Mouse (Mus musculus) forebrain, embryonic 13.5 days (tissue): ENCODE measurements around the gene Defb9. TPM values are rescaled to one million over a fixed set of nuclear protein-coding genes. Genes with fewer than 3 reads are reported as not detected.
"Not testable (repeated sequence)": the region's sequence is repeated elsewhere in the genome, so short reads cannot be mapped to it uniquely, and the experiment has no call there.

Source experiments
- ATAC-seq: fragments of 200-750 bp; cut with Nextera tagmentation; 2 replicates; pipeline ENCODE4 v1.8.0; 2017
- H3K27ac ChIP-seq: fragments of 300-500 bp; sonication (generic); 2 replicates; pipeline ENCODE4 v1.5.1; 2015; ENCODE audit warnings: inconsistent platforms, mild to moderate bottlenecking, moderate library complexity
- H3K27me3 ChIP-seq: fragments of 300-500 bp; sonication (generic); 2 replicates; pipeline ENCODE4 v1.6.1; 2015; ENCODE audit warnings: mild to moderate bottlenecking, inconsistent platforms
- H3K36me3 ChIP-seq: fragments of 300-500 bp; sonication (generic); 2 replicates; pipeline ENCODE4 v1.6.1; 2015; ENCODE audit warnings: mild to moderate bottlenecking, inconsistent platforms; ENCODE audit not compliant: poor library complexity, severe bottlenecking
- H3K4me1 ChIP-seq: fragments of 300-500 bp; sonication (generic); 2 replicates; pipeline ENCODE4 v1.6.1; 2015; ENCODE audit warnings: inconsistent platforms
- H3K4me2 ChIP-seq: fragments of 300-500 bp; sonication (generic); 2 replicates; pipeline ENCODE4 v1.6.1; 2015; ENCODE audit warnings: inconsistent platforms, mild to moderate bottlenecking, moderate library complexity
- H3K4me3 ChIP-seq: fragments of 300-500 bp; sonication (generic); 2 replicates; pipeline ENCODE4 v1.5.1; 2015; ENCODE audit warnings: mild to moderate bottlenecking, inconsistent platforms
- H3K9ac ChIP-seq: fragments of 300-500 bp; sonication (generic); 2 replicates; pipeline ENCODE4 v1.6.1; 2015; ENCODE audit warnings: mild to moderate bottlenecking, inconsistent platforms
- H3K9me3 ChIP-seq: fragments of 300-500 bp; sonication (generic); replicated peaks from 2 replicates; pipeline ENCODE4 v1.6.1; 2016; ENCODE audit warnings: inconsistent platforms
- WGBS: fragments of 180-500 bp; shearing (Covaris S2); methylation state at CpG from one replicate; pipeline ENCODE4 v1.1.7; 2015; 5-methylcytosine and 5-hydroxymethylcytosine counted together
- polyA plus RNA-seq: library from polyadenylated mRNA; unstranded; fragments of >200 nt; fragmentation: Nextera tagmentation; extraction: Ambion mirVana; gene quantifications from 2 replicates; pipeline ENCODE4 v1.2.1, GENCODE M21; 2015

The Defb9 gene
- polyA plus RNA-seq: not detected in 2 replicates

DNA sequence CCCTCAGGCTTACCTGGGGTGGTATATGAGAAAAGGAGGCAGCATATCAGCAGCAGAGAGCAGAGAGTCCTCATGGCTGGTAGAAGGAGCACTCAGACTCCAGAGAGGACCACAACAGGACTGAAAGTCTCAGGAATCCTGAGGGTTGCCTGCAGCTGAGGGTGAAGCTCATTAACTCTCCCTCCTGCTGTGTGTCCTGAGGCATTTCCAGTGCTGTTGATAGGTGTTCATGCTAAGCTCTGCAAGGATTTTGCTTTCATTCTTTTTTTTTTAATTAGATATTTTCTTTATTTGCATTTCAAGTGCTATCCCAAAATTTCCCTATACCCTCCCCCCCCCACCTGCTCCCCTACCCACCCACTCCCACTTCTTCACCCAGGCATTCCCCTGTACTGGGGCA is at the start of gene Defb9:
TSS of gene Defb9 (minus strand) at position 101 of the 400 bp plus-strand sequence.
- not testable (repeated sequence) for ATAC-seq, H3K4me2 ChIP-seq, H3K4me1 ChIP-seq, H3K36me3 ChIP-seq, H3K4me3 ChIP-seq, H3K27me3 ChIP-seq, H3K9me3 ChIP-seq, H3K27ac ChIP-seq, H3K9ac ChIP-seq

- no peak for ATAC-seq
Measured at GRCm38 (mm10) chr8:21932610-21933009, 47.4 kb upstream of the Defb9 start, which contains the start of gene Defb15. TSS of gene Defb15 (minus strand) at chr8:21932710.

DNA sequence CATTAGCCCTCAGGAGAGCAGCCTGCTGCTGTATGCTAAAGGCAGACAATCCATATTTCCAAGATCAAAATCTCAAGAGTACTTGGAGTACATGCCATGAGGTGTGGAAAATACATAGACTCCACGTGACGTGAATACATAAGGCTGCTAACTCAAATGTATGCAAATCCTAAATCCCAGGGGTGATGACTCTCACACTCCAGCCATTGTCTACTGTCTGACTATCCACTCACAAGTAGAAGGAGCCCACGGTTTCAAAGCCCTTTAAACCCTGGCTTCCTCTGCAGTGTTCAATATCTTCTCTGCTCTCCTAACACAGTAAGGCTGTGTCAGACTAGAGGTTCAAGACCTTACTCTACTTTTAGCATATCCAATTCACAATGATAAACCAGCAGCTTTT is 45.5 kb upstream of the Defb9 start:
- H3K4me1 ChIP-seq, H3K27me3 ChIP-seq, H3K4me2 ChIP-seq, ATAC-seq, H3K4me3 ChIP-seq, H3K9me3 ChIP-seq, H3K36me3 ChIP-seq, H3K9ac ChIP-seq, H3K27ac ChIP-seq: not testable (repeated sequence)
- WGBS: 76% methylated on average over 3 of the region's 3 CpGs

More at GRCm38 (mm10) chr8:21932610-21933009, 47.4 kb upstream of the Defb9 start, which contains the start of gene Defb15:
- H3K9ac ChIP-seq: no peak within 1 kb of the TSS
- no peaks in the 10 kb centered on the region for H3K4me1 ChIP-seq
- H3K36me3 ChIP-seq: no peaks in the 10 kb centered on the region
- H3K4me3 ChIP-seq: no peak within 1 kb of the TSS
- no peaks in the 10 kb centered on the region for H3K27me3 ChIP-seq
- H3K9me3 ChIP-seq: no peaks in the 10 kb centered on the region
- no peak within 1 kb of the TSS for H3K27ac ChIP-seq
- WGBS: 94% methylated on average over 6 of the region's 6 CpGs
- no peak within 1 kb of the TSS for H3K4me2 ChIP-seq

DNA sequence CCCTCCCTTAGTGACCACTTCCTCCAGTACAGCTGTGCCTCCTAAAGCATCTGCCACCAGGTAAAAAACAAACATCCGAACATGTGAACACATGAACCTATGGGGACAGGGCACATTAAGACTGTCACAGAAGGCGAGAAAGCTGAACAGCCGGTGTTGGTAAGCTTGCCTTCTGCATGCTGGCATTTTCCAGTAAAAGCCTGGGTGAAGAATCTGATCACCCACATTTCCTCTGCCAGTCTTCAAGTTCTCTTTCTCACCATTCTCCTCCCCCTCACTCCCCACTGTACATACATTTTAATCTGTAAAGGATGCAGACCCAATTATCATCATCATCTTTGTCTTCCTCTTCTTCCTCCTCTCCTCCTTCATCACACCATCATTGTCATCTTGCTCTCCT is 30.4 kb upstream of the Defb9 start:
- Histone ChIP-seq H3K4me1 (no peaks in the 10 kb centered on the region), H3K9me3 (no peaks in the 10 kb centered on the region; the same call in 1 of the 2 replicates), H3K27me3 (no peaks in the 10 kb centered on the region), H3K9ac (no peak overlapping the region), H3K27ac (no peak overlapping the region), H3K36me3 (no peaks in the 10 kb centered on the region), H3K4me3 (no peak overlapping the region), H3K4me2 (no peak overlapping the region)
- no peak for ATAC-seq
- 92% methylated on average over 3 of the region's 3 CpGs for WGBS

- H3K4me3 ChIP-seq: no peak overlapping the region
- no peaks in the 10 kb centered on the region for H3K9me3 ChIP-seq
- H3K4me2 ChIP-seq: no peak overlapping the region
- H3K4me1 ChIP-seq: no peaks in the 10 kb centered on the region
- ATAC-seq: no peak
- no peaks in the 10 kb centered on the region for H3K36me3 ChIP-seq
- no peak overlapping the region for H3K27ac ChIP-seq
- no peak overlapping the region for H3K9ac ChIP-seq
- H3K27me3 ChIP-seq: no peaks in the 10 kb centered on the region
- 14% methylated on average over 2 of the region's 2 CpGs for WGBS
Measured at GRCm38 (mm10) chr8:21912554-21912953, 27.3 kb upstream of the Defb9 start.

- 5% methylated on average over 1 of the region's 1 CpGs for WGBS
- H3K9me3 ChIP-seq: no peaks in the 10 kb centered on the region
- no peak for ATAC-seq
Measured at GRCm38 (mm10) chr8:21911931-21912330, 26.7 kb upstream of the Defb9 start.

DNA sequence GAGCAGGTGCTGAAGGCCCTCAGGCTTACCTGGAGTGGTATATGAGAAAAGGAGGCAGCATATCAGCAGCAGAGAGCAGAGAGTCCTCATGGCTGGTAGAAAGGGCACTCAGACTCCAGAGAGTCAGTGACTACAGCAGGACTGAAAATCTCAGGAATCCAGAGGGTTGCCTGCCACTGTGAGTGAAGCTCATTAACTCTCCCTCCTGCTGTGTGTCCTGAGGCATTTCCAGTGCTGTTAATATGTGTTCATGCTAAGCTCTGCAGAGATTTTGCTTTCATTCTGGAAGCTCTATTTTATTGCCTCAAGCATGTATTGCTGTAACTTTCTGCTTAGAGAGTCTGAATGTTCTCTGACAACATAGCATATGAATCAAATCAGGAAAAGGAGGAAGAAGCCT is 21.1 kb upstream of the Defb9 start, which contains the start of gene Defb11:
TSS of gene Defb11 (minus strand) at position 123 of the 400 bp plus-strand sequence.
- H3K4me1 ChIP-seq, H3K27ac ChIP-seq, H3K9me3 ChIP-seq, H3K4me2 ChIP-seq, ATAC-seq, H3K4me3 ChIP-seq, H3K36me3 ChIP-seq, H3K27me3 ChIP-seq, H3K9ac ChIP-seq: not testable (repeated sequence)

More at GRCm38 (mm10) chr8:21911931-21912330, 26.7 kb upstream of the Defb9 start:
- Histone ChIP-seq H3K27me3 (no peaks in the 10 kb centered on the region), H3K4me2 (no peak overlapping the region), H3K36me3 (no peaks in the 10 kb centered on the region), H3K4me3 (no peak overlapping the region), H3K27ac (no peak overlapping the region), H3K9ac (no peak overlapping the region), H3K4me1 (no peaks in the 10 kb centered on the region)

- H3K4me3 ChIP-seq, H3K4me1 ChIP-seq, H3K27me3 ChIP-seq, H3K4me2 ChIP-seq, H3K27ac ChIP-seq, ATAC-seq, H3K36me3 ChIP-seq, H3K9ac ChIP-seq, H3K9me3 ChIP-seq: not testable (repeated sequence)
- WGBS: 10% methylated on average over 1 of the region's 1 CpGs
Measured at GRCm38 (mm10) chr8:21858586-21858985, 26.6 kb downstream of the Defb9 start, which contains the start of gene Defb10. TSS of gene Defb10 (plus strand) at chr8:21858901.

Other genes starting within 250 kb of the Defb9 start
- not detected in 2 replicates for gene Defa17, start 229.6 kb downstream of the Defb9 start, polyA plus RNA-seq
- not detected in 2 replicates for gene Defa34, start 219.6 kb downstream of the Defb9 start, polyA plus RNA-seq
- gene AY761184, start 181.8 kb downstream of the Defb9 start, polyA plus RNA-seq: not detected in 2 replicates
- not detected in 2 replicates for gene Defa24, start 150.9 kb downstream of the Defb9 start, polyA plus RNA-seq
- not detected in 2 replicates for gene Defb50, start 61.9 kb downstream of the Defb9 start, polyA plus RNA-seq
- gene Defb2, start 45.5 kb downstream of the Defb9 start, polyA plus RNA-seq: not detected in 2 replicates
- gene Defb10, start 26.5 kb downstream of the Defb9 start, polyA plus RNA-seq: not detected in 2 replicates
- gene Defb11, start 21.0 kb upstream of the Defb9 start, polyA plus RNA-seq: 3.2 and 3.4 TPM in 2 replicates
- not detected in 2 replicates for gene Defb15, start 47.3 kb upstream of the Defb9 start, polyA plus RNA-seq
- gene Defb35, start 52.9 kb upstream of the Defb9 start, polyA plus RNA-seq: not detected in 2 replicates
- not detected in 2 replicates for gene Defb13, start 61.3 kb upstream of the Defb9 start, polyA plus RNA-seq
- not detected in 2 replicates for gene Fam90a1a, start 73.3 kb upstream of the Defb9 start, polyA plus RNA-seq
- not detected in 2 replicates for gene Ccdc70, start 84.4 kb upstream of the Defb9 start, polyA plus RNA-seq
- gene Atp7b, start 174.9 kb upstream of the Defb9 start, polyA plus RNA-seq: 1.3 TPM in 2 replicates
- gene Alg11, start 175.3 kb upstream of the Defb9 start, polyA plus RNA-seq: 28.9 and 29.6 TPM in 2 replicates
- gene Nek5, start 239.6 kb upstream of the Defb9 start, polyA plus RNA-seq: 0.26 and 0.62 TPM in 2 replicates